Mouse (Mus musculus): ENCODE measurements around the gene Gm28539. TPM values are rescaled to one million over a fixed set of nuclear protein-coding genes. Genes with fewer than 3 reads are reported as not detected.
"Not testable (repeated sequence)": the region's sequence is repeated elsewhere in the genome, so short reads cannot be mapped to it uniquely, and the experiment has no call there.

The Gm28539 gene
- polyA plus RNA-seq, 1 experiment from 2014 or later: not detected

DNA sequence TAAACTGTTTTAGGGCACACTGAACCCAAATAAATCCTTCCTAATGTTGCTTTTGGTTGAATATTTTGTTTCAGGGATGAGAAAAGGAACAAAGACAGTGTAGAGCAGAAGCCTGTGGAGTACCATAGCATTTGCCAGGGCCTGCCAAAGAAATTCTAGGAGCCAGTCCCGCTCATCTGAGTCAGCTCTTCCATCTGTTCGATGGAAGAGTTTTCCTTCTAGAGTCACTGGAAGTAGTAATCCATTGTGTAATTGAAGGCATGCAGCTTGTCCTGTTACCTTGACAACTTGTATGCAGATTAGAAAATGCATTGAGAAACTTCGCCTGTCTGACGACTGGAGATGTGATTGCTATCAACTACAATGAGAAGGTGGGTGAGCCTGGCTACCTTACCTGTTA, 13.5 kb upstream of the Gm28539 start:
- no peak for ATAC-seq (ENCODE audit: insufficient read depth)
- H3K4me2 ChIP-seq: no peak overlapping the region
- no peak overlapping the region for H3K4me3 ChIP-seq (ENCODE audit: low read depth, low read length)
- no peak overlapping the region for H3K27ac ChIP-seq (ENCODE audit: low read depth)
- H3K27me3 ChIP-seq (ENCODE audit: insufficient read depth, low read length): no peaks in the 10 kb centered on the region
- no peaks in the 10 kb centered on the region for H3K9me3 ChIP-seq (ENCODE audit: low read depth, low read length)
- DNase-seq: no peak
- WGBS: 84% methylated on average over 4 of the region's 4 CpGs
- H3K9ac ChIP-seq: no peak overlapping the region
- H3K36me3 ChIP-seq (ENCODE audit: insufficient read depth): peaks cover 98% of the 10 kb centered on the region
- no peaks in the 10 kb centered on the region for H3K4me1 ChIP-seq (ENCODE audit: insufficient read depth)
- TF ChIP-seq CTCF (IDR thresholded peaks at IDR 0.05; ENCODE audit: low read depth): no peak

GRCm38 (mm10) chr16:18828630-18829029, 7.8 kb upstream of the Gm28539 start:
- Histone ChIP-seq H3K36me3 (ENCODE audit: insufficient read depth) (peaks cover 90% of the 10 kb centered on the region), H3K9me3 (ENCODE audit: low read depth, low read length) (no peaks in the 10 kb centered on the region), H3K27me3 (ENCODE audit: insufficient read depth, low read length) (no peaks in the 10 kb centered on the region), H3K9ac (no peak overlapping the region), H3K4me1 (ENCODE audit: insufficient read depth) (no peaks in the 10 kb centered on the region), H3K4me2 (no peak overlapping the region), H3K4me3 (ENCODE audit: low read depth, low read length) (no peak overlapping the region), H3K27ac (ENCODE audit: low read depth) (no peak overlapping the region)
- DNase-seq: no peak
- no peak for ATAC-seq (ENCODE audit: insufficient read depth)
- no peak for TF ChIP-seq CTCF (IDR thresholded peaks at IDR 0.05; ENCODE audit: low read depth)
- 95% methylated on average over 3 of the region's 3 CpGs for WGBS

DNA sequence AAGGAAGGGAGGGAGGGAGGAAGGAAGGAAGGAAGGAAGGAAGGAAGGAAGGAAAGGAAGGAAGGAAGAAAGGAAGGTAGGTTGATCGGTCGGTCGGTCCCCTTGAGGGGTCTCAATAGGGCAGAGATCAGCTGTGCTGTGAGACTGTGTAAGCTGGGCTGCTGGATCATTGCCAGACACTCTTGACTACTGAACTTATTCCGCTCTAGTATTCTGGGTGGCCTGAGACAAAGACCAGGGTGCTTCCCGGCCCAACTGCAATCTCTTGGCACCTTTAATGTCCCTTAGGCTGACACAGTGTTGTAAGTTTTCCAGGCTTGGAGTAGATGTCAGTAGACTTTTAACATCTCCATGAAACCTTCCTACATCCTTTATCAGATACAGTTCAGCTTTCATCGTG, 7.3 kb upstream of the Gm28539 start:
- Histone ChIP-seq H3K27me3 (ENCODE audit: insufficient read depth, low read length) (no peaks in the 10 kb centered on the region), H3K9me3 (ENCODE audit: low read depth, low read length) (no peaks in the 10 kb centered on the region), H3K27ac (ENCODE audit: low read depth) (no peak overlapping the region), H3K4me1 (ENCODE audit: insufficient read depth) (no peaks in the 10 kb centered on the region), H3K4me2 (no peak overlapping the region), H3K36me3 (ENCODE audit: insufficient read depth) (peaks cover 91% of the 10 kb centered on the region), H3K4me3 (ENCODE audit: low read depth, low read length) (no peak overlapping the region), H3K9ac (no peak overlapping the region)
- 84% methylated on average over 6 of the region's 6 CpGs for WGBS
- TF ChIP-seq CTCF (IDR thresholded peaks at IDR 0.05; ENCODE audit: low read depth): no peak
- DNase-seq (peak; percentile 8), ATAC-seq (ENCODE audit: insufficient read depth) (no peak)

- peaks cover 60% of the 10 kb centered on the region for H3K36me3 ChIP-seq (ENCODE audit: insufficient read depth)
- 61% methylated on average over 2 of the region's 2 CpGs for WGBS
Measured at GRCm38 (mm10) chr16:18833486-18833885, 2.9 kb upstream of the Gm28539 start.

GRCm38 (mm10) chr16:18836073-18836467, 314 bp upstream of the Gm28539 start:
- no peaks in the 10 kb centered on the region for H3K9me3 ChIP-seq (ENCODE audit: low read depth, low read length)
- H3K27ac ChIP-seq (ENCODE audit: low read depth): no peak overlapping the region; the same call in 1 of the 2 replicates
- peak overlapping the region; percentile 85 for H3K9ac ChIP-seq
- DNase-seq: no peak
- 23% methylated on average over 3 of the region's 3 CpGs for WGBS
- H3K4me1 ChIP-seq (ENCODE audit: insufficient read depth): no peaks in the 10 kb centered on the region
- peaks cover 39% of the 10 kb centered on the region for H3K36me3 ChIP-seq (ENCODE audit: insufficient read depth)
- H3K4me2 ChIP-seq: peak overlapping the region; percentile 76
- ATAC-seq (ENCODE audit: insufficient read depth): peak; percentile 48; the same call in 1 of the 2 replicates
- H3K27me3 ChIP-seq (ENCODE audit: insufficient read depth, low read length): no peaks in the 10 kb centered on the region
- H3K4me3 ChIP-seq (ENCODE audit: low read depth, low read length): peak overlapping the region; percentile 89
- TF ChIP-seq CTCF (IDR thresholded peaks at IDR 0.05; ENCODE audit: low read depth): no peak

More at GRCm38 (mm10) chr16:18833486-18833885, 2.9 kb upstream of the Gm28539 start:
- DNase-seq (no peak), ATAC-seq (ENCODE audit: insufficient read depth) (no peak)
- Histone ChIP-seq H3K4me3 (ENCODE audit: low read depth, low read length) (no peak overlapping the region), H3K4me1 (ENCODE audit: insufficient read depth) (no peaks in the 10 kb centered on the region), H3K4me2 (no peak overlapping the region), H3K27ac (ENCODE audit: low read depth) (no peak overlapping the region), H3K9me3 (ENCODE audit: low read depth, low read length) (no peaks in the 10 kb centered on the region), H3K9ac (no peak overlapping the region), H3K27me3 (ENCODE audit: insufficient read depth, low read length) (no peaks in the 10 kb centered on the region)
- peak; percentile 22 for TF ChIP-seq CTCF (IDR thresholded peaks at IDR 0.05; ENCODE audit: low read depth)

DNA sequence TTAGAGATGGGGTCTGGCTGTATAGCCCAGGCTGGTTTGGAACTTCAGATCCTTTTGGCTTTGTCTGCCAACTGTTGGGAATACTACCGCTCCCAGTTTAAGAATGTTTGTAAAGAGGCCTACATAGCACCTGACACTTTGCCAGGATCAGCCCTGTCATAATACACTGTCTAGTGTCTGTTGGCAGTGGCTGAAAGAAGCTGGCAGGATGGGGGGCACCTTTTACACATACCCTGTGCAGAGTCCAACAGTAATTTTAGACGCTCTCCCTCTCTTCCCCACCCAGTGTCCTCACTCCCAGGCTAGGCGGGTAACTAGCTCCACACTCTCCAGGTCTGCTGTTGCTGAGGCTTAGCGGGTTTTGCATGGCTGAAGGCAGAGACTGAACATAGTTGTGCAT, 2.0 kb downstream of the Gm28539 start:
- H3K27me3 ChIP-seq (ENCODE audit: insufficient read depth, low read length): no peaks in the 10 kb centered on the region
- TF ChIP-seq CTCF (IDR thresholded peaks at IDR 0.05; ENCODE audit: low read depth): no peak
- DNase-seq: no peak
- H3K4me1 ChIP-seq (ENCODE audit: insufficient read depth): no peaks in the 10 kb centered on the region
- no peaks in the 10 kb centered on the region for H3K9me3 ChIP-seq (ENCODE audit: low read depth, low read length)
- no peak overlapping the region for H3K27ac ChIP-seq (ENCODE audit: low read depth)
- peaks cover 20% of the 10 kb centered on the region for H3K36me3 ChIP-seq (ENCODE audit: insufficient read depth)
- WGBS: 92% methylated on average over 4 of the region's 4 CpGs
- ATAC-seq (ENCODE audit: insufficient read depth): no peak
- H3K4me3 ChIP-seq (ENCODE audit: low read depth, low read length): no peak overlapping the region
- H3K4me2 ChIP-seq: no peak overlapping the region
- H3K9ac ChIP-seq: no peak overlapping the region

GRCm38 (mm10) chr16:18846301-18846820, 10.0 kb downstream of the Gm28539 start:
- no peak for TF ChIP-seq CTCF (IDR thresholded peaks at IDR 0.05; ENCODE audit: low read depth)
- H3K9ac ChIP-seq: no peak overlapping the region
- DNase-seq (no peak), ATAC-seq (ENCODE audit: insufficient read depth) (no peak)
- WGBS: 85% methylated on average over 15 of the region's 15 CpGs
- H3K9me3 ChIP-seq (ENCODE audit: low read depth, low read length): no peaks in the 10 kb centered on the region
- no peak overlapping the region for H3K4me2 ChIP-seq
- no peaks in the 10 kb centered on the region for H3K36me3 ChIP-seq (ENCODE audit: insufficient read depth)
- no peaks in the 10 kb centered on the region for H3K4me1 ChIP-seq (ENCODE audit: insufficient read depth)
- H3K27me3 ChIP-seq (ENCODE audit: insufficient read depth, low read length): no peaks in the 10 kb centered on the region
- no peak overlapping the region for H3K27ac ChIP-seq (ENCODE audit: low read depth)
- no peak overlapping the region for H3K4me3 ChIP-seq (ENCODE audit: low read depth, low read length)

- DNase-seq; H3K36me3 ChIP-seq (ENCODE audit: insufficient read depth); H3K27me3 ChIP-seq (ENCODE audit: insufficient read depth, low read length); H3K4me1 ChIP-seq (ENCODE audit: insufficient read depth); H3K4me2 ChIP-seq; ATAC-seq (ENCODE audit: insufficient read depth); H3K27ac ChIP-seq (ENCODE audit: low read depth); H3K9me3 ChIP-seq (ENCODE audit: low read depth, low read length); H3K4me3 ChIP-seq (ENCODE audit: low read depth, low read length); H3K9ac ChIP-seq: not testable (repeated sequence)
- WGBS: 83% methylated on average over 17 of the region's 17 CpGs
Measured at GRCm38 (mm10) chr16:18849521-18850190, 13.3 kb downstream of the Gm28539 start.

Data from lung, embryonic 14.5 days (tissue).